In the genomic region with DNA sequence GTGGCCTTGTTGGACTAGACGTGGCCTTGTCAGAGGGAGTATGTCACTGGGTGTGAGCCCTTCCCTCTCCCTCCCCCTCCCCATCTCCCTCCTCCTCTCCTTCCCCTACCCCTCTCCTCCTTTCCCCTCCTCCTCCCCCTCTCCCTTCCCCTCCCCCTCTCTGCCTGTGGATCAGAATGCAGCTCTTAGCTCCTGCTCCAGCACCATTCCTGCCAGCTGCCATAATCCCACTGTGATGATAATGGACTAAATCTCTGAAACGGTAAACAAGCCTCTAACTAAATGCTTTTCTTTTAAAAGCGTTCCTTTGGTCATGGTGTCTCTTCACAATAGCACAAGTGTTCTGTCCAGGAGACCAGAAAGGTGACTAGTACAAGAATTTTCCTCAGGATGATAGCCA, we compare ENCODE assay signal across 24 mouse cellular contexts.
"Had no signal": no experiment of that assay in that cellular context is flagged by ENCODE, and none has a peak within 500 bp of the region (broad histone marks: within the 10 kb centered on the region; RNA-seq: fewer than 3 reads in every experiment).

No protein-coding gene starts in this region.

- H3K4me2 ChIP-seq: heart, embryonic 11.5 days; heart, embryonic 13.5 days; heart, embryonic 15.5 days; hindbrain, embryonic 13.5 days; hindbrain, embryonic 15.5 days; kidney, embryonic 15.5 days; limb, embryonic 13.5 days; limb, embryonic 15.5 days; liver, embryonic 12.5 days had no signal

- H3K27me3 ChIP-seq: heart, embryonic 13.5 days; heart, embryonic 15.5 days; hindbrain, embryonic 13.5 days; hindbrain, embryonic 15.5 days; kidney, embryonic 15.5 days; limb, embryonic 13.5 days; limb, embryonic 15.5 days; liver, embryonic 12.5 days had no signal

- H3K27ac ChIP-seq: heart, embryonic 13.5 days; heart, embryonic 15.5 days; hindbrain, embryonic 13.5 days; hindbrain, embryonic 15.5 days; hindbrain, postnatal 0 days; kidney, embryonic 15.5 days; kidney, postnatal 0 days; layer of hippocampus, adult 2 months; left cerebral cortex, adult 2 months; limb, embryonic 13.5 days; limb, embryonic 15.5 days; liver, embryonic 12.5 days; liver, embryonic 14.5 days had no signal

- H3K9ac ChIP-seq: heart, embryonic 13.5 days; heart, embryonic 15.5 days; hindbrain, embryonic 13.5 days; hindbrain, embryonic 15.5 days; kidney, embryonic 15.5 days; limb, embryonic 13.5 days; limb, embryonic 15.5 days; liver, embryonic 12.5 days; liver, embryonic 14.5 days had no signal

- H3K4me1 ChIP-seq: hindbrain, embryonic 15.5 days; liver, embryonic 12.5 days had no signal

- H3K9me3 ChIP-seq: heart, embryonic 13.5 days; heart, embryonic 15.5 days; hindbrain, embryonic 13.5 days; hindbrain, embryonic 15.5 days; kidney, embryonic 15.5 days; limb, embryonic 13.5 days; limb, embryonic 15.5 days; liver, embryonic 12.5 days had no signal

- DNase-seq: gastrocnemius, postnatal 14 days; gastrocnemius, postnatal 36 days; heart, postnatal 14 days; heart, postnatal 36 days; kidney, adult 11 months; kidney, adult 2 months; kidney, adult 9 months; kidney, postnatal 14 days; kidney, postnatal 4 days had no signal

- H3K36me3 ChIP-seq: heart, embryonic 13.5 days; heart, embryonic 15.5 days; hindbrain, embryonic 13.5 days; hindbrain, embryonic 15.5 days; kidney, embryonic 15.5 days; limb, embryonic 13.5 days; limb, embryonic 15.5 days; liver, embryonic 12.5 days had no signal

- H3K4me3 ChIP-seq: heart, embryonic 13.5 days; heart, embryonic 15.5 days; hindbrain, embryonic 13.5 days; hindbrain, embryonic 15.5 days; kidney, embryonic 15.5 days; layer of hippocampus, adult 2 months; left cerebral cortex, adult 2 months; limb, embryonic 13.5 days; limb, embryonic 15.5 days; liver, embryonic 12.5 days had no signal

- ATAC-seq: hindbrain, postnatal 0 days; intestine, embryonic 16.5 days; liver, embryonic 12.5 days had no signal
